Mouse (Mus musculus): ENCODE data around the gene Gucy2f.
"Not testable (repeated sequence)": the region's sequence is repeated elsewhere in the genome, so short reads cannot be mapped to it uniquely, and the experiment has no call there.

Gucy2f gene

GRCm38 (mm10) chrX:142196831-142197230 lies at the start of gene Gucy2f:
Gucy2f (minus strand) TSS chrX:142196931.
- DNase-seq: no peak

- no peak for DNase-seq
These were observed 49.1 kb upstream of the Gucy2f start for GRCm38 (mm10) chrX:142245682-142246327.

GRCm38 (mm10) chrX:142237101-142237500 lies 40.4 kb upstream of the Gucy2f start:
- DNase-seq: no peak

GRCm38 (mm10) chrX:142236146-142236545 lies 39.4 kb upstream of the Gucy2f start:
- not testable (repeated sequence) for DNase-seq

GRCm38 (mm10) chrX:142228769-142229158 lies 32.0 kb upstream of the Gucy2f start:
- no peak for DNase-seq

- peak; percentile 73 for DNase-seq
These were observed 31.5 kb upstream of the Gucy2f start for GRCm38 (mm10) chrX:142228055-142228768.

GRCm38 (mm10) chrX:142227398-142228054 lies 30.8 kb upstream of the Gucy2f start:
- peak; percentile 1 for DNase-seq

GRCm38 (mm10) chrX:142226542-142226941 lies 29.8 kb upstream of the Gucy2f start, which contains the start of gene Nxt2:
Nxt2 (plus strand) TSS chrX:142226770.
- DNase-seq: no peak

- peak; percentile 24 for DNase-seq
These were observed 3.6 kb upstream of the Gucy2f start for GRCm38 (mm10) chrX:142200295-142200694.

- no peak for DNase-seq
These were observed 1.2 kb downstream of the Gucy2f start for GRCm38 (mm10) chrX:142195551-142195950.

GRCm38 (mm10) chrX:142194420-142194819 lies 2.3 kb downstream of the Gucy2f start:
- DNase-seq: peak; percentile 3

- DNase-seq: no peak
These were observed 6.4 kb downstream of the Gucy2f start for GRCm38 (mm10) chrX:142190355-142190754.

GRCm38 (mm10) chrX:142189023-142189703 lies 7.6 kb downstream of the Gucy2f start:
- DNase-seq: peak; percentile 22

- DNase-seq: no peak
These were observed 14.7 kb downstream of the Gucy2f start for GRCm38 (mm10) chrX:142182026-142182425.

- DNase-seq: no peak
These were observed 19.8 kb downstream of the Gucy2f start for GRCm38 (mm10) chrX:142176981-142177380.

- DNase-seq: no peak
These were observed 81.0 kb downstream of the Gucy2f start for GRCm38 (mm10) chrX:142115779-142116178.

GRCm38 (mm10) chrX:142111236-142111635 lies 85.5 kb downstream of the Gucy2f start:
- no peak for DNase-seq

- no peak for DNase-seq
These were observed 99.8 kb downstream of the Gucy2f start for GRCm38 (mm10) chrX:142096904-142097303.

- no peak for DNase-seq
These were observed 101.2 kb downstream of the Gucy2f start for GRCm38 (mm10) chrX:142095579-142095978.

- no peak for DNase-seq
These were observed 134.1 kb downstream of the Gucy2f start for GRCm38 (mm10) chrX:142062585-142062984.

Measured in cerebellum, adult 11 months (tissue).